Mouse (Mus musculus): ENCODE results near the gene Cers6. TPM values are rescaled to one million over a fixed set of nuclear protein-coding genes. Genes with fewer than 3 reads are reported as not detected.

The Cers6 gene
- polyA plus RNA-seq, 1 experiment: not detected

DNA sequence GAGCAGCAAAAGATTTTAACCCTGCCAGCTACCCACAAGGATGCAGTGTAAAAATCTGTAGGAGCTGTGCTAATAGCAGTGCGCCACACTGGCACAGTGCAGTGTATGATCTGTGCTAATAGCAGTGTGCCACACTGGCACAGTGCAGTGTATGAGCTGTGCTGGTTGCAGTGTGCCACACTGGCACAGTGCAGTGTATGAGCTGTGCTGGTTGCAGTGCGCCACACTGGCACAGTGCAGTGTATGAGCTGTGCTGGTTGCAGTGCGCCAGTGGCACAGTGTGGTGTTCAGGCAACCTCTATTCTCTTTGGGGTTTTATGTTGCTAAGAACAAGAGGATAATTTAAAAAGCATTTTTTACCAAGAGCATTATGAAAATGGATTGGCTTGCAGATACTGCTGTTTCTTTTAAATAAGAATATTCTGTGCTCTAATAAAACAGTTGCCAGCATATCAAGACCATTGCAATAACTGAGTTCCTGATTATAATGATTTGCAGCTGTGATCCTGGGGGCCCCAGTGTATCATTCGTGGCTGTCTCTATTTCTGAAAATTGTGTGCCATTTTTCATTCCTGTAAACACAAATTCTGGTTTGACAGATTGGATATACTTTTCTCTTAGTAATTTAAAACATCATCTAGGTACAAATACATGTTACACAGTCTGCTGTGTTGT, 159.5 kb downstream of the Cers6 start:
- H3K4me3 ChIP-seq (ENCODE audit: insufficient read depth, low read depth, low read length): no peak overlapping the region
- H3K4me1 ChIP-seq (ENCODE audit: control insufficient read depth, insufficient read depth, low read length): peaks cover 4% of the 10 kb centered on the region; the same call in 1 of the 2 replicates
- WGBS: 83% methylated on average over 4 of the region's 4 CpGs
- no peak for TF ChIP-seq CTCF (IDR thresholded peaks at IDR 0.05; ENCODE audit: insufficient read depth, low read depth, low read length)
- no peak for TF ChIP-seq POLR2A (IDR thresholded peaks at IDR 0.05; ENCODE audit: insufficient read depth, low read depth, low read length)
- no peak overlapping the region for H3K27ac ChIP-seq (ENCODE audit: insufficient read depth, low read depth, low read length)

GRCm38 (mm10) chr2:69021516-69021915, 160.3 kb downstream of the Cers6 start:
- Histone ChIP-seq H3K4me3 (ENCODE audit: insufficient read depth, low read depth, low read length) (no peak overlapping the region), H3K4me1 (ENCODE audit: control insufficient read depth, insufficient read depth, low read length) (0 out of 2 replicates have a peak, but pooled peaks cover 3% of the 10 kb centered on the region), H3K27ac (ENCODE audit: insufficient read depth, low read depth, low read length) (no peak overlapping the region)
- 62% methylated on average over 4 of the region's 4 CpGs for WGBS
- TF ChIP-seq CTCF (IDR thresholded peaks at IDR 0.05; ENCODE audit: insufficient read depth, low read depth, low read length) (no peak), POLR2A (IDR thresholded peaks at IDR 0.05; ENCODE audit: insufficient read depth, low read depth, low read length) (no peak)

DNA sequence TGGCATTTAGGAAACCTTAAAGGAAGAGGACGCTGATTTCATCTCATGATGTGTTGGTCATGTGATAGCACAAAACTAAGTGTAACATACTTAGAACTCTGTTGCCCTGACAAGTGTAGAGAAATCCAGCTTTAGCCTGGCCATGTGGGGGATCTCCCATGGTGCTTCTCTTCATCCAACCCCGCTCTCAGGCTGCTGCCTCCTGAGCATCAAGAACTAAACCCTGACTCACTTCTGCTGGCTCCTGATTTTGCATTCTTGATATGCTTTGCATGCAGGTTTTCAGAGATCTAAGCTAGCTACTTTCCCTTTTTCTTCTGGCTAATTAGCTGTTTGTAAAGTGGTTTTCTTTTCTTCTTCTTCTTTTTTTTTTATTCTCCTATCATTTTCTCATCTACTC, 163.6 kb downstream of the Cers6 start:
- Histone ChIP-seq H3K27ac (ENCODE audit: insufficient read depth, low read depth, low read length) (no peak overlapping the region), H3K4me3 (ENCODE audit: insufficient read depth, low read depth, low read length) (no peak overlapping the region), H3K4me1 (ENCODE audit: control insufficient read depth, insufficient read depth, low read length) (0 out of 2 replicates have a peak, but pooled peaks cover 3% of the 10 kb centered on the region)
- TF ChIP-seq POLR2A (IDR thresholded peaks at IDR 0.05; ENCODE audit: insufficient read depth, low read depth, low read length) (no peak), CTCF (IDR thresholded peaks at IDR 0.05; ENCODE audit: insufficient read depth, low read depth, low read length) (no peak)
- WGBS: 39% methylated on average over 2 of the region's 2 CpGs

DNA sequence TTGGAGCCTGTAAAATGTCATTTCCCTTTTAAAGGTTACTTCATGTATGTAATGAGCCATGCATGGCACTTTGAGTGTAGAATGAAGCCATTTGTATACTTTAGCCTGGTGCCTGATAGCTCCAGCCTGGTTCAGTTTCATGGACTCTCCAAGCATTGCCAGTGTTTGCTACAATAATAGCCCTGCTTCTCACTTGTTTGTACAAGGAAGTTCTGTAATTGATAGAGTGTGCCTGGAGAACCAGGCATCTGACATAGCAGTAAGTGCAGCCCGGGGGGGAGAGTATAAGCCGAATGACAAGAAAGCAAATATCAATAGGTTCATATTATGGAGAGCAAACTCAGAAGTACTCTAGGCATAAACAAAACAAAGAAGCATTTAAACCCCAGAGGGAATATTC, 171.3 kb downstream of the Cers6 start:
- TF ChIP-seq CTCF (IDR thresholded peaks at IDR 0.05; ENCODE audit: insufficient read depth, low read depth, low read length): no peak
- TF ChIP-seq POLR2A (IDR thresholded peaks at IDR 0.05; ENCODE audit: insufficient read depth, low read depth, low read length): no peak
- Histone ChIP-seq H3K4me3 (ENCODE audit: insufficient read depth, low read depth, low read length) (no peak overlapping the region), H3K27ac (ENCODE audit: insufficient read depth, low read depth, low read length) (no peak overlapping the region), H3K4me1 (ENCODE audit: control insufficient read depth, insufficient read depth, low read length) (no peaks in the 10 kb centered on the region)
- 79% methylated on average over 2 of the region's 2 CpGs for WGBS

DNA sequence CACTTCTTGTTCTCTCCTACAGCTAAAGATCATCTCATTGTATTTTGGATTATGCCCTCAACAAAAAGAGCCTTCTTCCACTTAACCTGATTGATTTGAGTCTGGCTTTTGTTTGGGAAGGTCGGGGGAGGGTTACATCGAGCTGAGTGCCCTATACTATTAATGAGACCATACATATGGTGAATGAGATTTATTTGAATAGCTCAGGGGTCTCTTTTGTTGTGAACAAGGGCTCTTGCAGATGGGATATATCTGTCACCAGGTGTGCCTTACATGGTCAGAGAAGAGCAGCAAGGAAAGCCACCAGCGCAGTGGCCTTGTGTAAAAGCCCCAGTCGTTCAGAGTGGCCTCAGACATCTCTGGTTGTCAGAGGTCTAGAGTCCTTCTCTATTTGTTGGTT, 174.2 kb downstream of the Cers6 start:
- WGBS: 38% methylated on average over 4 of the region's 4 CpGs
- H3K27ac ChIP-seq (ENCODE audit: insufficient read depth, low read depth, low read length): no peak overlapping the region
- peaks cover 3% of the 10 kb centered on the region; the same call in 1 of the 2 replicates for H3K4me1 ChIP-seq (ENCODE audit: control insufficient read depth, insufficient read depth, low read length)
- H3K4me3 ChIP-seq (ENCODE audit: insufficient read depth, low read depth, low read length): no peak overlapping the region
- no peak for TF ChIP-seq POLR2A (IDR thresholded peaks at IDR 0.05; ENCODE audit: insufficient read depth, low read depth, low read length)
- TF ChIP-seq CTCF (IDR thresholded peaks at IDR 0.05; ENCODE audit: insufficient read depth, low read depth, low read length): no peak

DNA sequence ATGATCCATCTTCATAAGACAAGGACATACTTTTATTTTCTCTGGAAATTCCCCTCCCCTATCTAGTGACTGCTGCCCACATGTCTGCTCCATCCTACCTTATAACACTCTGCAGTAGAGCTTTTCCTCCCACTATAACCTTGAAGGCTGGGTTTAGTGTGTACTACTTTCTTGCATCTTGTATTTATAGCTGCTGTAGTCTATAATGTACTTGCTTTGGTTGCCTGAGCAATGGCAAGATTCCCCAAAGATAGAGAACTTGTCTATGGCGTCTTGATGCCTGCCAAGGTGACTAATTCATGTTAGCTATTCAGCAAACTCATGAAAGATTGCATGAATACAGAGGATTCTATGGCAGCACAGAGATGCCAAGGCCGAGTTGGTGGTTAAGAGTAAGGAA, 176.1 kb downstream of the Cers6 start:
- Histone ChIP-seq H3K27ac (ENCODE audit: insufficient read depth, low read depth, low read length) (no peak overlapping the region), H3K4me3 (ENCODE audit: insufficient read depth, low read depth, low read length) (no peak overlapping the region), H3K4me1 (ENCODE audit: control insufficient read depth, insufficient read depth, low read length) (peaks cover 4% of the 10 kb centered on the region; the same call in 1 of the 2 replicates)
- no peak for TF ChIP-seq CTCF (IDR thresholded peaks at IDR 0.05; ENCODE audit: insufficient read depth, low read depth, low read length)
- TF ChIP-seq POLR2A (IDR thresholded peaks at IDR 0.05; ENCODE audit: insufficient read depth, low read depth, low read length): no peak
- 79% methylated on average over 2 of the region's 2 CpGs for whole genome bisulfite sequencing

GRCm38 (mm10) chr2:69042327-69043106, 181.3 kb downstream of the Cers6 start:
- WGBS: 60% methylated on average over 6 of the region's 6 CpGs
- no peak overlapping the region for H3K4me3 ChIP-seq (ENCODE audit: insufficient read depth, low read depth, low read length)

DNA sequence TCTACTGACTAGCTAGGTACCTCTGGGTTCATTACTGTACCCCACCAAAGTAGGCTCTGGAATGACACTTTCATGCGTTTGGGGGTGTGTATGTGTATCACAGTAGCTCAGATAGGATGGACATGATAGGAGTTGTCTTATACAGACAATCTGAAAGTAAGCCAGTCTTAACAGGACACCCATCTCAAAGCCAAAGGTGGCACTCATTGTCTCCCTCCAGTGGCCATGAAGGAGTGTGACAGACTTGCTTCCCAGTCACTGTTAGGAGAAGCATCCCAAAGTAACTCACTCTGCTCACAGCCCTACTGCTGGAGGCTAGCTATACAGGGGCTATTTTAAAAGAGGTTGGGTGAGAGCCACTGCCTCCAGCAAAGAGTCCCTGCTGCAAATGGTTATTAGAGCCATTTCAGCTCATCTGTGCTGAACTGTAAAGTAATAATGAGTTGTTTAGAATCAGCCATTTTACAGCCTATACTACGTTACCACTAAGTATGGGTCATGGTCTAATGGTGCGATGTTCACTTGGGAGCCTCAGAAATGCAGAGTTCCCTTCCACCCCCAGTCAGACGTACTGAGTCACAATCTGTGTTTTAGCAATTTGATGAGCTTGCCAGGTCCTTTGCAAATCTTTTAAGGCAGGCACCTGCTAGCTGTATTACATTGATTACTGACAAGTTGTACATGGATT, 182.3 kb downstream of the Cers6 start:
- 44% methylated on average over 4 of the region's 4 CpGs for WGBS
- Histone ChIP-seq H3K27ac (ENCODE audit: insufficient read depth, low read depth, low read length) (no peak overlapping the region), H3K4me3 (ENCODE audit: insufficient read depth, low read depth, low read length) (no peak overlapping the region), H3K4me1 (ENCODE audit: control insufficient read depth, insufficient read depth, low read length) (peaks cover 6% of the 10 kb centered on the region; the same call in 1 of the 2 replicates)
- no peak for TF ChIP-seq CTCF (IDR thresholded peaks at IDR 0.05; ENCODE audit: insufficient read depth, low read depth, low read length)
- no peak for TF ChIP-seq POLR2A (IDR thresholded peaks at IDR 0.05; ENCODE audit: insufficient read depth, low read depth, low read length)

More at GRCm38 (mm10) chr2:69042327-69043106, 181.3 kb downstream of the Cers6 start:
- TF ChIP-seq POLR2A (IDR thresholded peaks at IDR 0.05; ENCODE audit: insufficient read depth, low read depth, low read length) (no peak), CTCF (IDR thresholded peaks at IDR 0.05; ENCODE audit: insufficient read depth, low read depth, low read length) (no peak)
- no peak overlapping the region for H3K27ac ChIP-seq (ENCODE audit: insufficient read depth, low read depth, low read length)
- H3K4me1 ChIP-seq (ENCODE audit: control insufficient read depth, insufficient read depth, low read length): peaks cover 6% of the 10 kb centered on the region; the same call in 1 of the 2 replicates

Measured in olfactory bulb, adult 2 months (tissue).